Mouse (Mus musculus) adrenal gland, adult 10 weeks (tissue): Measurements from ENCODE around the gene Ivd. TPM values are rescaled to one million over a fixed set of nuclear protein-coding genes. Genes with fewer than 3 reads are reported as not detected.

Experiments used
- polyA plus RNA-seq: library from polyadenylated mRNA; stranded (reverse); fragments of 350-450 nt; fragmentation: Illumina TruSeq; extraction: RNeasy Lipid Tissue Mini Kit (QIAGEN cat#74804); gene quantifications from one replicate; pipeline ENCODE4 v1.2.3, GENCODE M21; 2014; ENCODE audit warnings: low read depth, low replicate concordance

Ivd gene
- 81.6 TPM for polyA plus RNA-seq

GRCm38 (mm10) chr2:118861454-118862339, at the start of gene Ivd:
TSS of gene Ivd (plus strand) at chr2:118861954.

GRCm38 (mm10) chr2:118813981-118814836, 47.5 kb upstream of the Ivd start, which contains the start of gene Knstrn:
TSS of gene Knstrn (plus strand) at chr2:118814003.

GRCm38 (mm10) chr2:118899981-118900825, 38.4 kb downstream of the Ivd start, which contains the start of gene Bahd1:
TSS of gene Bahd1 (plus strand) at chr2:118900377.

GRCm38 (mm10) chr2:118926361-118926997, 64.7 kb downstream of the Ivd start, which contains the start of gene Chst14:
TSS of gene Chst14 (plus strand) at chr2:118926496.

Other genes with a start within 250 kb of the Ivd start
- 2.3 TPM for gene Pak6, start 198.7 kb upstream of the Ivd start, polyA plus RNA-seq
- gene Ankrd63, start 158.0 kb upstream of the Ivd start, polyA plus RNA-seq = 0.12 TPM
- 0.64 TPM for gene Plcb2, start 133.5 kb upstream of the Ivd start, polyA plus RNA-seq
- gene Inafm2, start 116.2 kb upstream of the Ivd start, polyA plus RNA-seq = 35.5 TPM
- 2.0 TPM for gene Ccdc9b, start 99.3 kb upstream of the Ivd start, polyA plus RNA-seq
- gene Phgr1, start 89.2 kb upstream of the Ivd start, polyA plus RNA-seq = not detected
- gene Disp2, start 82.2 kb upstream of the Ivd start, polyA plus RNA-seq = 11.0 TPM
- gene Knstrn, start 48.0 kb upstream of the Ivd start, polyA plus RNA-seq = 2.3 TPM
- 7.1 TPM for gene Bahd1, start 38.4 kb downstream of the Ivd start, polyA plus RNA-seq
- 3.5 TPM for gene Chst14, start 64.5 kb downstream of the Ivd start, polyA plus RNA-seq
- 16.0 TPM for gene Ccdc32, start 167.4 kb downstream of the Ivd start, polyA plus RNA-seq
- gene Rpusd2, start 172.8 kb downstream of the Ivd start, polyA plus RNA-seq = 4.3 TPM
- gene Knl1, start 185.2 kb downstream of the Ivd start, polyA plus RNA-seq = 3.4 TPM